Mouse (Mus musculus): Measurements from ENCODE around the gene Eif4g2. TPM values are rescaled to one million over a fixed set of nuclear protein-coding genes. Genes with fewer than 3 reads are reported as not detected.

The Eif4g2 gene
- 54.4 and 88.3 TPM in 2 replicates for polyA plus RNA-seq (2012; rRNA removed)

DNA sequence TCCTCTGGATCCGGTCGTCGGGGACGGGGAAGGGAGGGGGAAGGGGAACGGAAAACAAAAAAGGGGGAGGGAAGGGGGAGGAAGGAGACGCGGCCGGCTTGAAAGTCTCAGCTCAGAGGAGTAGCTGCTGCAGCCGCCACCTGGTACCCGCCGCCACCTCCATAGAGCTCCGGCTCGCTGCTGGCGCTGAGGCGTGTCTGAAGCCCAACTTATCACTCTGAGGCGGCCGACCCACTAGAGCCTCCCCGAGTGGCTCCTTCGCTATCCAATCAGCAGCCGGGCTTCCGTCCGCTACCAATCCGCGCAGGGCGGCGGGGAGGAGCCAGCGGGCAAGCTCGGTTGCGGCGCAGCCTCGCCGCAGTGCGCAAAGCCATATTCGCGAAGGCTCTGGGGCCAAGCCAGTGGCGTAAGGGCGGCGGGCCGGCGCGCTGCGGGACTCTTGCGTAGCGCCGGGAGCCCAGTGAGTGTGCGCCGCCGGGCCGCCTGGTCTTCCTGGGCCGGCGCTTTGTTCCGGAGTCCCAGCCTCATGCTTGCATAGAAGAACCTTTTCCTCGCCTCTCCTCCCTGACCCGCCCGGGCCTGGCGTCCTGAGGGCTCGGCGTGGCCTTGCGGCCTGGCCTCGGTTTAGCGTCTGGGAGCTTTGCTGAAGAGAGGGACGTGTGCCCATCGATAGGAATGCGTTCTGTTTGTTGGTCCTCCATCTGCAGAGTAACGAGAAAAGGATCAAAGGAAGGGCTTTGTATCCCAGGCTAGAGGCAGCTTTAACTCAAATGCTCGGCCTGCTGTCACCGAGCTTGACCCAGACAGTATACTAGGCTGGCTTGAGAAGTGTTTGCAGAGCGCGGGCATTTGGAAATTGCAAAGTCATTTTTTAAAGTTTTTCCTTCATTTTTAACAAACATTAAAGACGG is at the start of gene Eif4g2:
Gene Eif4g2 (minus strand): TSS at position 209 of the 911 bp plus-strand sequence.
- under 1% methylated on average over 70 of the region's 70 CpGs for WGBS
- DNase-seq, result peak; percentile 99
- TF ChIP-seq CTCF (IDR thresholded peaks at IDR 0.05; ENCODE audit: insufficient read depth, low read length) (no peak), POLR2A (IDR thresholded peaks at IDR 0.05; ENCODE audit: borderline replicate concordance, extremely low read depth, low read depth, low read length) (peak; percentile 98)

DNA sequence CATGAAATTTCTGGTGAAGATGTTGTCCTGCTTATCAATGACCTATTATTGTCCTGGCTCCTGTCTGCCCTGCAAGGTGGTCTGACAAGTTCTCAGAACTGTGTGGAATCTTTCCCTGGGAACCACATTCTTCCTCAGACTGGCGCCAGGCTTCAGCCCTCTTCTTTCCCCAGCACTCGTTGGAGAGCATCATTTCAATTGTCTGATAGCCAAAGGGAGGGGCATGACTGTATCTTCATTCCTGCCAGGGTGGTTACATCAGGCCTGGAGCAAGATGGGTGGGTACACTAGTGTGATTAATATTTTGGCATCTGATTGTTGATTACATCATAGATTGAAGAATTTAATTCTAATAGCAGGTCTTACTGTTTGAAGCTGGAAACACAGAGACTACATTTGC is 49.8 kb upstream of the Eif4g2 start:
- Histone ChIP-seq H3K4me1 (ENCODE audit: control insufficient read depth, insufficient read depth, low read length) (peaks cover 2% of the 10 kb centered on the region), H3K4me3 (replicated peaks; ENCODE audit: extremely low read depth, low read depth, low read length) (no peak overlapping the region)
- DNase-seq, result no peak
- WGBS, result 44% methylated on average over 2 of the region's 2 CpGs
- TF ChIP-seq POLR2A (IDR thresholded peaks at IDR 0.05; ENCODE audit: borderline replicate concordance, extremely low read depth, low read depth, low read length) (no peak), CTCF (IDR thresholded peaks at IDR 0.05; ENCODE audit: insufficient read depth, low read length) (no peak)

More for the DNA sequence above, at the start of gene Eif4g2:
- Histone ChIP-seq H3K4me3 (replicated peaks; ENCODE audit: extremely low read depth, low read depth, low read length) (peak within 1 kb of the TSS; percentile 95), H3K4me1 (ENCODE audit: control insufficient read depth, insufficient read depth, low read length) (peaks cover 10% of the 10 kb centered on the region)

DNA sequence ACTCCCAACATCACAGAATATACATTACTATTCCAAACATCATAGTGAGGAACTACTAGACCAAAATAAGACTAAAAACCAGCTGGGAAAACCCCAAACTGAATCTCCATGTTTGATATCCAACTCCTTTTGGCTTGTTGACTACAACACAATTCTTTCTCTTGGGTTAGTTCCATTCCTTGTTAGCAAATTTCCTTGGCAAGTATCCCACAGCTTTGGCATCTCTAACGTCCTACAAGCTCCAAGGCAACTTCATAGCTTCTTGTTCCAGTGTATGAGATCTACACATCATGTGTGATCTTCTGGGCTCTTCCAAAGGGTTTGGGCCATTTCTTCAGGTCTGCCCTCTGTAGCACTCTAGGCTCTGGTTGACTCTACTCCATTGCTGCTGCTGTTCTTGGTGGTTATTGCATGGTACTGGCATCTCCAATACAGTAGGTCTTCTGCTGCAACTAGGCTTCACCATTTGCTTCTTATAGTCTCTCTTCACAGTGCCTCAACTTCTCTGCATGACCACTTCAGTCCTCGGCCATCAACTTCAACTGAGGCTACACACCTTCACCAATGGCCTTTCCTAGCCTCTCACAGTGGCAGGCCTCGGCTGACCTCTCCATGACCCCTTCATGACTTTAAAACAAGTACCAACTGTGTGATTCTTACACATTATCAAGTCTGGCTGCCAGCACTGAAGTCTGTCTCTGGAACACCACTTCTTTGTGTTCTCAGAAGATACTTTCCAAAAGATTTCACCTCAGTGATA is 44.0 kb upstream of the Eif4g2 start:
- H3K4me1 ChIP-seq (ENCODE audit: control insufficient read depth, insufficient read depth, low read length), result peaks cover 4% of the 10 kb centered on the region; the same call in 1 of the 2 replicates
- TF ChIP-seq CTCF (IDR thresholded peaks at IDR 0.05; ENCODE audit: insufficient read depth, low read length) (no peak), POLR2A (IDR thresholded peaks at IDR 0.05; ENCODE audit: borderline replicate concordance, extremely low read depth, low read depth, low read length) (no peak)
- H3K4me3 ChIP-seq (replicated peaks; ENCODE audit: extremely low read depth, low read depth, low read length), result no peak overlapping the region
- no peak for DNase-seq
- 70% methylated on average over 3 of the region's 3 CpGs for WGBS

DNA sequence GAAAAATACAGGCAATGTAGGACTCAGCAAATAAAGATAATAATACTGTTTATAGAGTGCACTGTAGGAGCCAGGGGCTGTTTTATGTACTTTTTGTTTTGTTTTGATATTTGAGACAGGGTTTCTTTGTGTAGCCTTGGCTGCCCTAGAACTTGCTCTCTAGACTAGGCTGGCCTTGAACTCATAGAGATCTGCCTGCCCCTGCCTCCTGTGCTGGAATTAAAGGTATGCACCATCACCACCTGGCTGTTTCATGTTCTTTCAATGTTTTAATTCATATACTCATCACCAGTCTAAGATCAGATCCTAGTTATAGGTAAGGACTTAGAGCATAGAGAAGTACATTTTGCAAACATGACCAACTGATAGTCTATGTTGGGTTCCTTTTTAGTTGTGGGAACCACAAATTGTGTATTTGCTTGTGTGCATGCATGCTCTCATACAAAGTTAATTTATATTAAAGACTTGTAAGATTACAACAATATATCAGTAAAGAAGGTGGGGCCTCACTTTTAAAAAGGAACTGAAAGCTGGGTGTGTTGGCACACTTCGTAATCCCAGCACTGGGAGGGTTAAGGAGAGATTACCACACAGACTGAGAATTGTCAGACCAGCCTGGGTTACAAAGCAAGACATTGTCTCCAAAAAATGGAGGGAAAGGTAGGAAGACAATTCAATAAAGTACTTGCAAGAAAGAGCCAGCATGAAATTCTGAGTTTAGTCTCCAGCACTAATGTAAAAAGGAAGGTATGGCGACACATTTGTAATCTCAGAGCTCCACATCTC is 41.1 kb upstream of the Eif4g2 start:
- no peak for DNase-seq
- TF ChIP-seq POLR2A (IDR thresholded peaks at IDR 0.05; ENCODE audit: borderline replicate concordance, extremely low read depth, low read depth, low read length) (no peak), CTCF (IDR thresholded peaks at IDR 0.05; ENCODE audit: insufficient read depth, low read length) (no peak)
- WGBS, result 92% methylated on average over 2 of the region's 2 CpGs
- Histone ChIP-seq H3K4me1 (ENCODE audit: control insufficient read depth, insufficient read depth, low read length) (peaks cover 10% of the 10 kb centered on the region), H3K4me3 (replicated peaks; ENCODE audit: extremely low read depth, low read depth, low read length) (no peak overlapping the region)

DNA sequence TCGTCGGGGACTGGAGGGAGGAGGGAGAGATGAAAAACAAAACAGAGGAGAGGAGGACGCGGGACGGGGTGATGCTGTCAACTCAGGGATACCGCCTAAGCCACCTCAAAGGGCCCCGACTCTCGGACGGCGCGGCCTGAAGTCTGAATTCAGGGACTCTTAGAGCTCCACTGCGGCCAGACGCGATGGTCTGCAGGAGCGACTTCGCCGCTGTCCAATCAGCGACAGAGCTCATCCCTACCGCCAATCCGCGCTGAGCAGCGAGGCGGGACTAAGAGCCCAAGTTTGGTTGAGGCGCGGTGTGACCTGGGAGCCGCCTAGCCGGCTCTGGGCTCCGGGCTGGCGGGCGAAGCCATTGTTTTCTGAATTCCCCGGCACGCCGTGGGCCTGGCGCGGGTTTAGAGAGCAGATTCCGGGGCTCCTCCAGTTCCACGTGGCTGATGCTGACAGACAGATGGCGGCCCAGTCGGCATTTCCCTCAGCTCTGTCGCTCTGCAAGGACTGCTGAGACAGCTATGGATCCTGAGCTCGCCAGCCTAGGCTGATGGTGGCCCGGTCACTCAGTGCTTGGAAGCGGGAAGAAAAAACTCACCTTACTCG is 39.8 kb upstream of the Eif4g2 start:
- WGBS, result under 1% methylated on average over 44 of the region's 44 CpGs
- peak; percentile 98 for DNase-seq
- Histone ChIP-seq H3K4me3 (replicated peaks; ENCODE audit: extremely low read depth, low read depth, low read length) (peak overlapping the region; percentile 86), H3K4me1 (ENCODE audit: control insufficient read depth, insufficient read depth, low read length) (peaks cover 10% of the 10 kb centered on the region)
- TF ChIP-seq POLR2A (IDR thresholded peaks at IDR 0.05; ENCODE audit: borderline replicate concordance, extremely low read depth, low read depth, low read length) (peak; percentile 98), CTCF (IDR thresholded peaks at IDR 0.05; ENCODE audit: insufficient read depth, low read length) (no peak)

DNA sequence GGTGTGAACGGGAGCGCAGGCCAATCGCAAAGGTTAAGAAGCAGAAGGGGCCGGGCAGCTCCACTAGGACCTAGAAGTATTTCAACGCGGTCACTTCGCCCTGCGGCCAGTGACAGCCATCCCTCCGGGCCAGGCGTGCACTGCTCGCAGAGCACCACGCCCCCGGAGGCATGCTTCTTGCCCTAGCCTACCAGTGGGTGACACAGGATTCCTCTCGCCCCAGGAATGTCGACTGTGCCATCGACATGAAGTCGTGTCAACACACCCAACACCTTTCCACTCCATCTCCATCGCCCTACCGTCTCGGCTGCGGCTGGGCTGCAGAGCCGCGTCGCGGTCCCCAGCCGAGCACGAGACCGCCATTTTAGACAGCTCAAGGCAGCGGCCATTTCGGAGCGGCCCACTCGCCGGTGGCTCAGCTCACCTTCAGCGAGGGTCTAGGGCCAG is 39.3 kb upstream of the Eif4g2 start:
- DNase-seq, result peak; percentile 93
- WGBS, result under 1% methylated on average over 34 of the region's 34 CpGs

DNA sequence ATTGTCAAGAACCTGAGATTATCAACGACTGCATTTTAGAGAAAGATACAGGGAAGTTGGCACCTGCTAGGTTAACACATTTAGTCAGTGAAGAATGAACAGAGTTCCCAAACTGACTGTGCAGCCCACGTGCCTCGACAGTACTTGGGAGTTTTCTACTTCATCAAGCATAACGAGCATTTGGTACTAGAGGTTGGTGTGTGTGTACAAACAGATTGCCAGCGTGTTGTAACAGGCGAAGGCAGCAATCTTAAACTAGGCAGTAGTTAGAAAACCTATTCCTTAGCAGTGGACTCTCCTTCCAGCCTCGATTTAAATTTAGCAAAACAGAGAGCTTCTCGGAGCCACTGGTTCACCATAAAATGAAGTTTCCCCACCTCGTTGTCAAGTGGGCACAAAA is 38.7 kb upstream of the Eif4g2 start:
- TF ChIP-seq POLR2A (IDR thresholded peaks at IDR 0.05; ENCODE audit: borderline replicate concordance, extremely low read depth, low read depth, low read length) (no peak), CTCF (IDR thresholded peaks at IDR 0.05; ENCODE audit: insufficient read depth, low read length) (no peak)
- peak overlapping the region; percentile 86 for H3K4me3 ChIP-seq (replicated peaks; ENCODE audit: extremely low read depth, low read depth, low read length)
- DNase-seq, result no peak
- WGBS, result 34% methylated on average over 9 of the region's 9 CpGs
- H3K4me1 ChIP-seq (ENCODE audit: control insufficient read depth, insufficient read depth, low read length), result peaks cover 10% of the 10 kb centered on the region

More for the DNA sequence above, 39.3 kb upstream of the Eif4g2 start:
- Histone ChIP-seq H3K4me3 (replicated peaks; ENCODE audit: extremely low read depth, low read depth, low read length) (peak overlapping the region; percentile 86), H3K4me1 (ENCODE audit: control insufficient read depth, insufficient read depth, low read length) (peaks cover 10% of the 10 kb centered on the region)
- TF ChIP-seq CTCF (IDR thresholded peaks at IDR 0.05; ENCODE audit: insufficient read depth, low read length) (no peak), POLR2A (IDR thresholded peaks at IDR 0.05; ENCODE audit: borderline replicate concordance, extremely low read depth, low read depth, low read length) (peak; percentile 47; the same call in 1 of the 2 replicates)

DNA sequence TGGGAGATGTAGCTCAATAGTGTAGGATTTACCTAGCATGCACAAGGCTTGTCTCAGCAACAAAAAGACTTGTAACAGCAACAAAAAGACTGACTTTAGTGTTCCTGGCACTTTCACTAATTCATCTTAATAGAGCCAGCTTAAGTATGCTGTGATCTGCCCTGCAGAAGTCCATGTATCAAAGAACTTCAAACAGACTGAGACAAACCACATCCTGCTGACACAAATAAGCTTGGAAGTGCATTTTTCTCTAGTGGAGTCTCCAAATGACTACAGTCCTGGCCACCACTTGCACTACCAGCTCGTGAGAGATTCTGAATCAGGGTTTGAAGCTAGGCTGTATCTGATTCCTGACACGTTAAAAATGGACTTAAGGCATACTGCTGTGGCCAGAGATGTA is 26.7 kb upstream of the Eif4g2 start:
- Histone ChIP-seq H3K4me1 (ENCODE audit: control insufficient read depth, insufficient read depth, low read length) (no peaks in the 10 kb centered on the region), H3K4me3 (replicated peaks; ENCODE audit: extremely low read depth, low read depth, low read length) (no peak overlapping the region)
- WGBS, result 61% methylated on average over 2 of the region's 2 CpGs
- DNase-seq, result no peak
- TF ChIP-seq POLR2A (IDR thresholded peaks at IDR 0.05; ENCODE audit: borderline replicate concordance, extremely low read depth, low read depth, low read length) (no peak), CTCF (IDR thresholded peaks at IDR 0.05; ENCODE audit: insufficient read depth, low read length) (no peak)

All from lung, adult 2 months (tissue).